Mouse (Mus musculus) heart, postnatal 0 days (tissue): ENCODE measurements around the gene Ptprm. TPM values are rescaled to one million over a fixed set of nuclear protein-coding genes. Genes with fewer than 3 reads are reported as not detected.

Experiments used
- ATAC-seq: fragments of 200-750 bp; cut with Nextera tagmentation; 2 replicates; pipeline ENCODE4 v1.8.0; 2017; ENCODE audit warnings: low read depth, moderate number of reproducible peaks, moderate library complexity; ENCODE audit not compliant: insufficient read depth
- DNase-seq: peaks from one replicate; pipeline ENCODE4 v3.0.0-alpha.2; 2016; ENCODE audit warnings: low spot score
- H3K27ac ChIP-seq: fragments of 300-500 bp; sonication (generic); 2 replicates; pipeline ENCODE4 v1.5.1; 2014; ENCODE audit warnings: low read depth, mild to moderate bottlenecking
- H3K27me3 ChIP-seq: fragments of 300-500 bp; sonication (generic); 2 replicates; pipeline ENCODE4 v1.6.1; 2014; ENCODE audit warnings: low read length, mixed read lengths; ENCODE audit not compliant: control insufficient read depth, insufficient read depth
- H3K36me3 ChIP-seq: fragments of 300-500 bp; sonication (generic); replicated peaks from 2 replicates; pipeline ENCODE4 v1.6.1; 2014; ENCODE audit warnings: low read length, mixed read lengths; ENCODE audit not compliant: control insufficient read depth, insufficient read depth
- H3K4me1 ChIP-seq: fragments of 300-500 bp; sonication (generic); 2 replicates; pipeline ENCODE4 v1.6.1; 2014; ENCODE audit warnings: antibody characterized with exemption; ENCODE audit not compliant: control insufficient read depth, insufficient read depth
- H3K4me2 ChIP-seq: fragments of 300-500 bp; sonication (generic); 2 replicates; pipeline ENCODE4 v1.6.1; 2014; ENCODE audit warnings: low read depth, mild to moderate bottlenecking, low read length, moderate library complexity
- H3K4me3 ChIP-seq: fragments of 300-500 bp; sonication (generic); 2 replicates; pipeline ENCODE4 v1.5.1; 2014; ENCODE audit warnings: low read depth, low read length
- H3K9ac ChIP-seq: fragments of 300-500 bp; sonication (generic); replicated peaks from 2 replicates; pipeline ENCODE4 v1.6.1; 2014; ENCODE audit warnings: low read depth, low read length, mixed read lengths
- H3K9me3 ChIP-seq: fragments of 300-500 bp; sonication (generic); replicated peaks from 2 replicates; pipeline ENCODE4 v1.6.1; 2016; ENCODE audit warnings: low read length; ENCODE audit not compliant: control insufficient read depth
- CTCF ChIP-seq: IDR thresholded peaks from 2 replicates; pipeline ENCODE4 v1.5.1; 2016; ENCODE audit warnings: antibody characterized with exemption, control low read depth, low read depth
- EP300 ChIP-seq: IDR thresholded peaks from 2 replicates; pipeline ENCODE4 v1.6.1; 2016; ENCODE audit warnings: antibody characterized with exemption, low read depth
- WGBS: fragments of 180-500 bp; shearing (Covaris S2); extraction: QIAGEN DNeasy Blood & Tissue Kit; methylation state at CpG from one replicate; pipeline ENCODE4 v1.1.7; 2014; 5-methylcytosine and 5-hydroxymethylcytosine counted together
- polyA plus RNA-seq: library from polyadenylated mRNA; unstranded; fragments of >200 nt; fragmentation: Nextera tagmentation; extraction: Ambion mirVana; gene quantifications from 2 replicates; pipeline ENCODE4 v1.2.1, GENCODE M21; 2015
- total RNA-seq: library from RNA; depleted of rRNA; stranded (reverse); fragments of >200 nt; gene quantifications from 2 replicates; pipeline ENCODE4 v1.2.3, GENCODE M21; 2014; ENCODE audit warnings: low replicate concordance

Ptprm gene
- total and polyA plus RNA-seq, 2 experiments from 2014 or later, result 11.9 to 48.0 TPM

GRCm38 (mm10) chr17:67352956-67353795 is 1.1 kb downstream of the Ptprm start:
- ATAC-seq, result peak; percentile 12
- no peaks in the 10 kb centered on the region for H3K36me3 ChIP-seq
- peak overlapping the region; percentile 86 for H3K9ac ChIP-seq
- H3K4me1 ChIP-seq, result peaks cover 12% of the 10 kb centered on the region
- H3K27ac ChIP-seq, result peak overlapping the region; percentile 84
- DNase-seq, result peak; percentile 39
- 4% methylated on average over 38 of the region's 50 CpGs for WGBS
- peak overlapping the region; percentile 76 for H3K4me2 ChIP-seq
- TF ChIP-seq CTCF, result no peak
- no peak for TF ChIP-seq EP300
- no peaks in the 10 kb centered on the region for H3K27me3 ChIP-seq
- H3K4me3 ChIP-seq, result peak overlapping the region; percentile 88
- H3K9me3 ChIP-seq, result no peaks in the 10 kb centered on the region

GRCm38 (mm10) chr17:67351423-67351822 is 2.8 kb downstream of the Ptprm start:
- 49% methylated on average over 5 of the region's 5 CpGs for WGBS
- H3K4me3 ChIP-seq, result peak overlapping the region; percentile 88
- peak overlapping the region; percentile 50; the same call in 1 of the 2 replicates for H3K27ac ChIP-seq
- ATAC-seq (no peak), DNase-seq (peak; percentile 49)
- TF ChIP-seq CTCF (no peak), EP300 (no peak)
- H3K4me2 ChIP-seq, result peak overlapping the region; percentile 76
- H3K9me3 ChIP-seq, result no peaks in the 10 kb centered on the region
- H3K27me3 ChIP-seq, result no peaks in the 10 kb centered on the region
- H3K4me1 ChIP-seq, result peaks cover 12% of the 10 kb centered on the region
- no peaks in the 10 kb centered on the region for H3K36me3 ChIP-seq
- H3K9ac ChIP-seq, result peak overlapping the region; percentile 29; the same call in 1 of the 2 replicates

- H3K9me3 ChIP-seq, result no peaks in the 10 kb centered on the region
- WGBS, result 62% methylated on average over 7 of the region's 7 CpGs
- H3K4me1 ChIP-seq, result peaks cover 12% of the 10 kb centered on the region
- no peak overlapping the region for H3K4me3 ChIP-seq
- no peak overlapping the region for H3K27ac ChIP-seq
- no peak for DNase-seq
- no peaks in the 10 kb centered on the region for H3K27me3 ChIP-seq
- no peak for ATAC-seq
- no peak overlapping the region for H3K9ac ChIP-seq
- no peaks in the 10 kb centered on the region for H3K36me3 ChIP-seq
- TF ChIP-seq EP300 (no peak), CTCF (no peak)
- peak overlapping the region; percentile 10; the same call in 1 of the 2 replicates for H3K4me2 ChIP-seq
Observed at GRCm38 (mm10) chr17:67350536-67350935, 3.7 kb downstream of the Ptprm start.

GRCm38 (mm10) chr17:67349594-67349993 is 4.7 kb downstream of the Ptprm start:
- Histone ChIP-seq H3K27ac (no peak overlapping the region), H3K4me3 (no peak overlapping the region), H3K4me1 (peaks cover 16% of the 10 kb centered on the region), H3K27me3 (no peaks in the 10 kb centered on the region), H3K4me2 (no peak overlapping the region), H3K36me3 (no peaks in the 10 kb centered on the region), H3K9ac (no peak overlapping the region), H3K9me3 (no peaks in the 10 kb centered on the region)
- TF ChIP-seq EP300 (no peak), CTCF (peak; percentile 7; the same call in 1 of the 2 replicates)
- WGBS, result 91% methylated on average over 8 of the region's 8 CpGs
- no peak for ATAC-seq
- DNase-seq, result no peak

GRCm38 (mm10) chr17:67346921-67347320 is 7.3 kb downstream of the Ptprm start:
- H3K27me3 ChIP-seq, result no peaks in the 10 kb centered on the region
- WGBS, result 66% methylated on average over 10 of the region's 10 CpGs
- H3K4me1 ChIP-seq, result peaks cover 8% of the 10 kb centered on the region; the same call in 1 of the 2 replicates
- no peaks in the 10 kb centered on the region for H3K36me3 ChIP-seq
- H3K9me3 ChIP-seq, result no peaks in the 10 kb centered on the region
- TF ChIP-seq EP300 (no peak), CTCF (no peak)
- H3K27ac ChIP-seq, result peak overlapping the region; percentile 75
- ATAC-seq (peak; percentile 59), DNase-seq (no peak)
- H3K9ac ChIP-seq, result no peak overlapping the region
- 0 out of 2 replicates have a peak overlapping the region, but pooled peaks have one; percentile 3 for H3K4me2 ChIP-seq
- no peak overlapping the region for H3K4me3 ChIP-seq
